12 mouse cellular contexts compared by ENCODE assay signal in genomic region chr4:43001272-43001671, GRCm38 (mm10). TPM values are rescaled to one million over a fixed set of nuclear protein-coding genes. Genes with fewer than 3 reads are reported as not detected.
DNase-seq lines count a peak whose midpoint lies in the region; ATAC-seq and TF ChIP-seq lines count a peak whose summit lies in the region.
"Had no signal": no experiment of that assay in that cellular context is flagged by ENCODE, and none has a peak within 500 bp of the region (broad histone marks: within the 10 kb centered on the region; RNA-seq: fewer than 3 reads in every experiment).

No protein-coding gene starts in this region.

- no peaks in the 10 kb centered on the region for H3K27me3 ChIP-seq in heart, embryonic 16.5 days (ENCODE audit: control insufficient read depth, insufficient read depth, low read length)
- H3K27me3 ChIP-seq in heart, embryonic 12.5 days (replicated peaks): no peaks in the 10 kb centered on the region
- H3K27me3 ChIP-seq in embryonic facial prominence, embryonic 12.5 days: no peaks in the 10 kb centered on the region
- no peaks in the 10 kb centered on the region for H3K27me3 ChIP-seq in forebrain, embryonic 16.5 days (replicated peaks; ENCODE audit: control insufficient read depth, insufficient read depth, low read length)
- H3K27me3 ChIP-seq in limb, embryonic 15.5 days: no peaks in the 10 kb centered on the region

- H3K27ac ChIP-seq in heart, embryonic 16.5 days (ENCODE audit: low read length): peak overlapping the region; percentile 88; the same call in 1 of the 2 replicates
- H3K27ac ChIP-seq in heart, embryonic 12.5 days (ENCODE audit: poor library complexity, severe bottlenecking): no peak overlapping the region
- H3K27ac ChIP-seq in embryonic facial prominence, embryonic 12.5 days: peak overlapping the region; percentile 90; the same call in 1 of the 2 replicates
- peak overlapping the region; percentile 92 for H3K27ac ChIP-seq in forebrain, embryonic 16.5 days (ENCODE audit: low read length)
- peak overlapping the region; percentile 91 for H3K27ac ChIP-seq in limb, embryonic 15.5 days
- no peak overlapping the region for H3K27ac ChIP-seq in left cerebral cortex, adult 2 months

- no peak for ATAC-seq in heart, embryonic 16.5 days (replicated peaks; ENCODE audit: extremely low read depth, insufficient read depth, low FRiP score)
- ATAC-seq in heart, embryonic 12.5 days (ENCODE audit: insufficient number of reproducible peaks, low FRiP score): no peak
- no peak for ATAC-seq in embryonic facial prominence, embryonic 12.5 days (ENCODE audit: insufficient number of reproducible peaks, insufficient read depth, low FRiP score, low TSS enrichment)
- no peak for ATAC-seq in forebrain, embryonic 16.5 days
- ATAC-seq in limb, embryonic 15.5 days (ENCODE audit: insufficient number of reproducible peaks, low FRiP score, low TSS enrichment, low read depth): no peak

- no peak for DNase-seq in layer of hippocampus, postnatal 36 days
- DNase-seq in left cerebral cortex, adult 2 months (ENCODE audit: extremely low spot score in 1 of 2, low spot score in 2 of 2): no peak
- no peak for DNase-seq in retina, postnatal 1 day
- DNase-seq: cerebellum, adult 2 months; gastrocnemius, postnatal 25 days; right cerebral cortex, postnatal 14 days had no signal

- no peak for TF ChIP-seq CTCF in left cerebral cortex, adult 2 months (IDR thresholded peaks at IDR 0.05)

- H3K4me1 ChIP-seq in heart, embryonic 16.5 days (ENCODE audit: control insufficient read depth, insufficient read depth, low read length): peaks cover 23% of the 10 kb centered on the region
- peaks cover 20% of the 10 kb centered on the region for H3K4me1 ChIP-seq in heart, embryonic 12.5 days (replicated peaks)
- peaks cover 16% of the 10 kb centered on the region for H3K4me1 ChIP-seq in embryonic facial prominence, embryonic 12.5 days
- H3K4me1 ChIP-seq in forebrain, embryonic 16.5 days (replicated peaks; ENCODE audit: control insufficient read depth, insufficient read depth, low read length): peaks cover 22% of the 10 kb centered on the region
- peaks cover 15% of the 10 kb centered on the region; the same call in 1 of the 2 replicates for H3K4me1 ChIP-seq in limb, embryonic 15.5 days

- 87% methylated on average over 2 of the region's 2 CpGs for WGBS in heart, embryonic 16.5 days
- 77% methylated on average over 2 of the region's 2 CpGs for WGBS in heart, embryonic 12.5 days
- WGBS in embryonic facial prominence, embryonic 12.5 days: 90% methylated on average over 2 of the region's 2 CpGs
- 100% methylated on average over 2 of the region's 2 CpGs for WGBS in forebrain, embryonic 16.5 days
- WGBS in limb, embryonic 15.5 days: 94% methylated on average over 2 of the region's 2 CpGs

- no peak overlapping the region for H3K9ac ChIP-seq in heart, embryonic 16.5 days (ENCODE audit: low read length)
- H3K9ac ChIP-seq in heart, embryonic 12.5 days: no peak overlapping the region
- H3K9ac ChIP-seq in embryonic facial prominence, embryonic 12.5 days: no peak overlapping the region
- H3K9ac ChIP-seq in forebrain, embryonic 16.5 days (replicated peaks; ENCODE audit: low read depth, low read length): no peak overlapping the region
- H3K9ac ChIP-seq in limb, embryonic 15.5 days: no peak overlapping the region

- intact Hi-C loops in left cerebral cortex, adult 2 months (cut with DNase I): no loop called here

- no peak overlapping the region for H3K4me2 ChIP-seq in heart, embryonic 16.5 days (ENCODE audit: low read depth, low read length)
- H3K4me2 ChIP-seq in heart, embryonic 12.5 days: no peak overlapping the region
- H3K4me2 ChIP-seq in embryonic facial prominence, embryonic 12.5 days (replicated peaks): no peak overlapping the region
- no peak overlapping the region for H3K4me2 ChIP-seq in forebrain, embryonic 16.5 days (ENCODE audit: low read length)
- no peak overlapping the region for H3K4me2 ChIP-seq in limb, embryonic 15.5 days

- 0 out of 2 replicates have a peak, but pooled peaks cover 4% of the 10 kb centered on the region for H3K36me3 ChIP-seq in heart, embryonic 16.5 days (ENCODE audit: control insufficient read depth, insufficient read depth)
- H3K36me3 ChIP-seq in heart, embryonic 12.5 days: peaks cover 12% of the 10 kb centered on the region; the same call in 1 of the 2 replicates
- peaks cover 16% of the 10 kb centered on the region; the same call in 1 of the 2 replicates for H3K36me3 ChIP-seq in embryonic facial prominence, embryonic 12.5 days
- no peaks in the 10 kb centered on the region for H3K36me3 ChIP-seq in forebrain, embryonic 16.5 days (ENCODE audit: control insufficient read depth, insufficient read depth)
- H3K36me3 ChIP-seq in limb, embryonic 15.5 days: peaks cover 12% of the 10 kb centered on the region

- no peak overlapping the region for H3K4me3 ChIP-seq in heart, embryonic 16.5 days (ENCODE audit: low read length)
- H3K4me3 ChIP-seq in heart, embryonic 12.5 days: no peak overlapping the region
- no peak overlapping the region for H3K4me3 ChIP-seq in embryonic facial prominence, embryonic 12.5 days
- no peak overlapping the region for H3K4me3 ChIP-seq in forebrain, embryonic 16.5 days (replicated peaks; ENCODE audit: low read length)
- H3K4me3 ChIP-seq in limb, embryonic 15.5 days: no peak overlapping the region
- no peak overlapping the region for H3K4me3 ChIP-seq in left cerebral cortex, adult 2 months

- no peaks in the 10 kb centered on the region for H3K9me3 ChIP-seq in heart, embryonic 16.5 days (replicated peaks; ENCODE audit: control insufficient read depth, low read length)
- H3K9me3 ChIP-seq in heart, embryonic 12.5 days (replicated peaks): no peaks in the 10 kb centered on the region
- H3K9me3 ChIP-seq in embryonic facial prominence, embryonic 12.5 days: no peaks in the 10 kb centered on the region
- no peaks in the 10 kb centered on the region for H3K9me3 ChIP-seq in forebrain, embryonic 16.5 days (ENCODE audit: control insufficient read depth, low read length)
- H3K9me3 ChIP-seq in limb, embryonic 15.5 days: no peaks in the 10 kb centered on the region

RNA-seq across cellular contexts. Expression of gene Vcp, which starts 1.0 kb away (rescaled TPM):
- polyA plus RNA-seq in heart, embryonic 16.5 days (2015; fragmentation: Nextera tagmentation; extraction: Ambion mirVana): 457 and 488 TPM in 2 replicates
- 568 and 582 TPM in 2 replicates for polyA plus RNA-seq in heart, embryonic 12.5 days (2016; fragmentation: Nextera tagmentation; extraction: Ambion mirVana)
- polyA plus RNA-seq in embryonic facial prominence, embryonic 12.5 days (2016; fragmentation: Nextera tagmentation; extraction: Ambion mirVana): 640 and 642 TPM in 2 replicates
- polyA plus RNA-seq in forebrain, embryonic 16.5 days (2015; fragmentation: Nextera tagmentation; extraction: Ambion mirVana): 509 and 532 TPM in 2 replicates
- 505 and 519 TPM in 2 replicates for polyA plus RNA-seq in limb, embryonic 15.5 days (2015; fragmentation: Nextera tagmentation; extraction: Ambion mirVana)
- 100 to 1,000 TPM; 188 to 194 TPM for total RNA-seq in layer of hippocampus, postnatal 36 days (2021)
- 100 to 1,000 TPM; 179 to 186 TPM for total RNA-seq in left cerebral cortex, adult 2 months (2021)

RNA-seq across cellular contexts. Expression of gene Fancg, which starts 9.0 kb away (rescaled TPM):
- 12.9 and 13.0 TPM in 2 replicates for polyA plus RNA-seq in heart, embryonic 16.5 days (2015; fragmentation: Nextera tagmentation; extraction: Ambion mirVana)
- 12.2 and 12.9 TPM in 2 replicates for polyA plus RNA-seq in heart, embryonic 12.5 days (2016; fragmentation: Nextera tagmentation; extraction: Ambion mirVana)
- polyA plus RNA-seq in embryonic facial prominence, embryonic 12.5 days (2016; fragmentation: Nextera tagmentation; extraction: Ambion mirVana): 20.4 and 20.8 TPM in 2 replicates
- polyA plus RNA-seq in forebrain, embryonic 16.5 days (2015; fragmentation: Nextera tagmentation; extraction: Ambion mirVana): 32.8 and 33.2 TPM in 2 replicates
- 20.7 and 26.1 TPM in 2 replicates for polyA plus RNA-seq in limb, embryonic 15.5 days (2015; fragmentation: Nextera tagmentation; extraction: Ambion mirVana)
- 1 to 10 TPM; 8.3 to 8.9 TPM for total RNA-seq in layer of hippocampus, postnatal 36 days (2021)
- 10 to 100 TPM; 15.1 to 17.4 TPM for total RNA-seq in left cerebral cortex, adult 2 months (2021)

RNA-seq across cellular contexts. Expression of gene Pigo, which starts 24.3 kb away (rescaled TPM):
- polyA plus RNA-seq in heart, embryonic 16.5 days (2015; fragmentation: Nextera tagmentation; extraction: Ambion mirVana): 15.8 and 17.8 TPM in 2 replicates
- 15.8 and 18.7 TPM in 2 replicates for polyA plus RNA-seq in heart, embryonic 12.5 days (2016; fragmentation: Nextera tagmentation; extraction: Ambion mirVana)
- polyA plus RNA-seq in embryonic facial prominence, embryonic 12.5 days (2016; fragmentation: Nextera tagmentation; extraction: Ambion mirVana): 26.5 and 28.1 TPM in 2 replicates
- polyA plus RNA-seq in forebrain, embryonic 16.5 days (2015; fragmentation: Nextera tagmentation; extraction: Ambion mirVana): 20.9 and 24.5 TPM in 2 replicates
- polyA plus RNA-seq in limb, embryonic 15.5 days (2015; fragmentation: Nextera tagmentation; extraction: Ambion mirVana): 22.7 and 23.1 TPM in 2 replicates
- 10 to 100 TPM; 24.9 to 27.0 TPM for total RNA-seq in layer of hippocampus, postnatal 36 days (2021)
- 10 to 100 TPM; 30.9 to 31.1 TPM for total RNA-seq in left cerebral cortex, adult 2 months (2021)

RNA-seq across cellular contexts. Expression of gene Stoml2, which starts 30.2 kb away (rescaled TPM):
- 222 and 234 TPM in 2 replicates for polyA plus RNA-seq in heart, embryonic 16.5 days (2015; fragmentation: Nextera tagmentation; extraction: Ambion mirVana)
- polyA plus RNA-seq in heart, embryonic 12.5 days (2016; fragmentation: Nextera tagmentation; extraction: Ambion mirVana): 208 and 219 TPM in 2 replicates
- polyA plus RNA-seq in embryonic facial prominence, embryonic 12.5 days (2016; fragmentation: Nextera tagmentation; extraction: Ambion mirVana): 333 and 352 TPM in 2 replicates
- 237 and 238 TPM in 2 replicates for polyA plus RNA-seq in forebrain, embryonic 16.5 days (2015; fragmentation: Nextera tagmentation; extraction: Ambion mirVana)
- 286 and 303 TPM in 2 replicates for polyA plus RNA-seq in limb, embryonic 15.5 days (2015; fragmentation: Nextera tagmentation; extraction: Ambion mirVana)
- 100 to 1,000 TPM in 1 of 2 experiments, 10 to 100 TPM in 1; 93.4 to 102 TPM for total RNA-seq in layer of hippocampus, postnatal 36 days (2021)
- 100 to 1,000 TPM in 1 of 2 experiments, 10 to 100 TPM in 1; 97.4 to 104 TPM for total RNA-seq in left cerebral cortex, adult 2 months (2021)

RNA-seq across cellular contexts. Expression of gene 1700022I11Rik, which starts 31.9 kb away (rescaled TPM):
- 0.47 and 1.4 TPM in 2 replicates for polyA plus RNA-seq in heart, embryonic 16.5 days (2015; fragmentation: Nextera tagmentation; extraction: Ambion mirVana)
- 0.23 and 0.49 TPM in 2 replicates for polyA plus RNA-seq in heart, embryonic 12.5 days (2016; fragmentation: Nextera tagmentation; extraction: Ambion mirVana)
- 0.56 and 0.70 TPM in 2 replicates for polyA plus RNA-seq in embryonic facial prominence, embryonic 12.5 days (2016; fragmentation: Nextera tagmentation; extraction: Ambion mirVana)
- 0.51 and 0.60 TPM in 2 replicates for polyA plus RNA-seq in forebrain, embryonic 16.5 days (2015; fragmentation: Nextera tagmentation; extraction: Ambion mirVana)
- polyA plus RNA-seq in limb, embryonic 15.5 days (2015; fragmentation: Nextera tagmentation; extraction: Ambion mirVana): 0.42 and 0.55 TPM in 2 replicates
- not detected for total RNA-seq in layer of hippocampus, postnatal 36 days (2021)
- total RNA-seq in left cerebral cortex, adult 2 months (2021): not detected
- total RNA-seq: adrenal gland, postnatal 4 days; gastrocnemius, postnatal 25 days had no signal
- polyA plus RNA-seq: cerebellum, adult 2 months had no signal

Comparison
In these comparisons a context has a peak if more than half of its experiments do, and no peak if none do; other contexts are left out.
1. H3K27ac ChIP-seq: peak in heart, embryonic 16.5 days (single experiment), embryonic facial prominence, embryonic 12.5 days (single experiment), forebrain, embryonic 16.5 days (single experiment) and limb, embryonic 15.5 days (single experiment); none in heart, embryonic 12.5 days (single experiment) and left cerebral cortex, adult 2 months (single experiment).